Mouse (Mus musculus) cerebellum, postnatal 36 days (tissue): ENCODE data around the gene Olfr1124.
"Not testable (repeated sequence)": the region's sequence is repeated elsewhere in the genome, so short reads cannot be mapped to it uniquely, and the experiment has no call there.

ENCODE experiments used
- DNase-seq, 2 experiments: peaks; one replicate each; pipeline ENCODE4 v3.0.0; 2021 to 2022; ENCODE audit warnings: mixed read lengths in 2 of 2

Olfr1124 gene

DNA sequence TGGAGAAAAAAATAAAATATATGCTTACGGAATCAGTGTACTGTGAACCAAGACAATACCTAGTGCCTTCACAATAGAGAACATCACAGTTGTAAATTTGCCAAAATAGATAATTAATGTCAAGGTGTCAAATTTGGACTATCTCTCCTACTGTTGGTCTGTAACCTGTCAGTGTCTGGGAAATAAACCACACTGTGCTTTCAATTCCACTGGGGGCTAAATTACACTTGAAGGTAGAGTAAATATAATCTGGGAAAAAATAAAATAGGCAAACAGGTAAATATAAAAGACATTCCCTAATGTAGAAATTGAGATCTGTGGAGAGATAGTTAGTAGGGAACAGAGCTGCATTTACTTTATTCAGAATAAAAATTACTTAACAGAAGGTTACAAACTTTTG lies at the start of gene Olfr1124:
Gene Olfr1124 (plus strand): TSS at position 301 of the 400 bp plus-strand sequence.
- no peak for DNase-seq

DNA sequence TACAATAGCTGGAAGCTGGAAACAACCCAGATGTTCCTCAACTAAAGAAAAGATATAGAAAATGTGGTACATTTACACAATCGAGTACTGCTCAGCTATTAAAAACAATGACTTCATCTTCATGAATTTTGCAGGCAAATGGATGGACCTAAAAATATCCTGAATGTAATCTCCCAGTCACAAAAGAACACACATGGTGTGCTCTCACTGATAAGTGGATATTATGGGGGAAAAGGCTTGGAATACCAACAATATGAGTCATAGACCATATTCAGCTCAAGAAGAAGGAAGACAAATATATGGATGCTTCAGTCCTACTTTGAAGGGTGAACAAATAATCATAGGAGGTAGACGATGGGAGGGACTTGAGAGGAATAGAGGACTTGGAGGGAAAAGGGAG lies 46.1 kb upstream of the Olfr1124 start:
- DNase-seq = no peak

DNA sequence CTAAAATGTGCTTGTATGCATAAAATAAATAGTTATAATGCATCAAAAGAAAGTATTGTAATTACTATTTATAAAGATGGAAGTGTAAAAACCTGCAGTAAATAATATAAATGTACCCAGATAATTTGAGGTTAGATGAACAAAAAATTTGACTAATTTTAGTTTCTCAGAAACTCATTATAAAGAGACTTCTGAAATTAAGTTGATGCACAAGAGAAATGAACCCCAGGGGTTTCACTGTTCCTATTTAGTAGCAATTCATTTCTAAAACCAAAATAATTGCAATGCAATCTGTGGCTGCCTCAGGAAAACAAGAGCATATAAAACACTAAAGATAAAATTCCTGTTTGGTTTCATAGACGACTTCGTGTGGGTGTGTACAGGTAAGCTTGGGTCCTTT lies 44.5 kb upstream of the Olfr1124 start, which contains the start of gene Olfr1122:
Gene Olfr1122 (plus strand): TSS at position 301 of the 400 bp plus-strand sequence.
- no peak for DNase-seq

GRCm38 (mm10) chr2:87393605-87394004 lies 36.5 kb upstream of the Olfr1124 start:
- DNase-seq = not testable (repeated sequence)

DNA sequence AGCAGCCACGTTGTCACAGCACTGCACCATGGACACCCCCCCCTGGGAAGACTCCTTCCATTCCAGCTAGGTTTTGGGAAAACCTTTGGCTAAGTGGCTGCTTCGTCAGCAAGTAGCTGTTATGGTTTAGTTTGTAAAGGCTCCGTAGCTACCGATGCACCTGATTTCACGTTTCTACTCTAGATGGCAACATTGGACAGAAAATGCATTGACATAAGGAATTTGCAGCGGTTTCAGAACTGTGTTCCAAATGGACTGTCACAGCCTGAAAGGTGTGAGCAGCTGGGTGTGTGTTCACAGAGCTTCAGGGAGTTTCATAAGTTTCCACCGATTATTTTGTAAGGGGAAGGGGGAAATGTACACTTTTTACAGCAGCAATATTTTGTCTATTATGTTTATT lies 35.4 kb upstream of the Olfr1124 start:
- not testable (repeated sequence) for DNase-seq

DNA sequence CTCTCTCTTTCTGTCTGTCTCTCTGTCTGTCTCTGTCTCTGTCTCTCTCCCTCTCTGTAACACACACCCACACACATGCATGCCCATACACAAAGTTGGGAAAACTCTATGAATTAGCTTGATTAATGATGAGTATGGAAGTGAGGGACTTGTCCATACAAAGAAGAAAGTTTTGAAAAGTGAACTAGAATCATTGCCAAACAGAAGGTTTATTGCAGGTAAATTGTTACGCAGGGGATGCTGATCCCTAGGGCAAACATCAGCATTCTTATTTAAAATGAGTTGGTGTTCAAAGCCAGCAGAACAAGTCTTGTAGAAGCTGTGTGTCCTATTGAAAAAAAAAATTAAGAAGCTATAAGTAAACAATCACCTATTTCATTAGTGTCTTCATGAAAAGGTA lies 13.7 kb upstream of the Olfr1124 start, which contains the start of gene Olfr1123:
Gene Olfr1123 (plus strand): TSS at position 301 of the 400 bp plus-strand sequence.
- no peak for DNase-seq

DNA sequence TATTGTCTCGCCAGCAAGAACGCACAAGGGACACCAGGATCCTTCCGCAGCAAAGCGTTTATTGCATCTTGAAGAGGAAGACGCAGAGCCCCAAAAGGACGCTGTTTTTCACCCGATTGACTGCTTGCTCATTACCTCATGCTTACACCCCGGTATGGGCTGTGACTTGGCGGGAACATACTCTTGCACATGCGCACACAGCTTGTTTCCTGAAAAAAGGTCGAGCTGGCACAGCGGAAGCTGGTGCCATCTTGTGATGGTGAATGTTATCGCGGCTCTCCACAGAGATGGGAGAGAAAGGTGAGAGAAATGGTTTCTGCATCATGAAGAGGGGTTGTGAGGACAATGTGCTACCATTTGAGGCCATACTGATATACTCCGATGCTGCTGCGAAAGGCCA lies 7.7 kb downstream of the Olfr1124 start:
- DNase-seq = no peak

DNA sequence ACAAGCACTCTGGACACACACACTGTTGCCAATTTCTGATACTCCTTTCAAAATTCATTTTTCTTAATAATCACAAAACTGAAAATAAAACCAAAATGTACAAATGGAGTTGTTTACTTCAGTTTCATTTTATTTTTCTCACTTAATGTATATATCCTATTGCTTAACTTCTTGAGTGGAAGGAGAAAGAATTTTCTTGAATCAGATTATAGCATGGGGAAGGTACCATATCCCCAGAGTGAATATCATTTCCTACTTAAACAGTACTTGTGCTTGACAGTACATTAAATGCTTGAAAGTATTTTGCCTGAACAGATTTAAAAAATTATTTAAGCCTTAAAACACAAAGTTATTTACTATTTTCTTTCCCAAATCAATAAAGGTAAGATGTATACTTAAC lies 23.6 kb downstream of the Olfr1124 start, which contains the start of gene Olfr1126:
Gene Olfr1126 (plus strand): TSS at position 301 of the 400 bp plus-strand sequence.
- no peak for DNase-seq

- no peak for DNase-seq
These were observed 31.7 kb downstream of the Olfr1124 start for GRCm38 (mm10) chr2:87461769-87462168.

DNA sequence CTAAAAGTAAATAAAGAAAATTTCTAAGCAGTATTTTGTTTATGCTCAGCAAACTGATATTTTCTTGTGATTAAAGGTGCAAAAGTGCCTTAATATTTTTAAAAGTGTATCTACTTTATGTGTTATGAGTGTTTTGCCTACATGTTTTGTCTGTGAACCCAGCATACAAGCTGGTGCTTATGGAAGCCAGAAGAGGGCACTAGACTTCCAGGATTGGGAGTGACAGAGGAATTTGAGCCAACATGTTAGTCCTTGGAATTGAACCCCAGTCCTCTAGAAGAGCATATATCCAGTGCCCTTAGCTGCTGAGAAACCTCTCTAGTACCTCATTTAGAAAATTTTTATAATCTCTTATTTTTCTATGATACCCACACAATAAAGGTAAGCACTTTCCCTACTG lies 50.1 kb downstream of the Olfr1124 start:
- DNase-seq = no peak

- no peak for DNase-seq
These were observed 51.1 kb downstream of the Olfr1124 start for GRCm38 (mm10) chr2:87481158-87481557.

DNA sequence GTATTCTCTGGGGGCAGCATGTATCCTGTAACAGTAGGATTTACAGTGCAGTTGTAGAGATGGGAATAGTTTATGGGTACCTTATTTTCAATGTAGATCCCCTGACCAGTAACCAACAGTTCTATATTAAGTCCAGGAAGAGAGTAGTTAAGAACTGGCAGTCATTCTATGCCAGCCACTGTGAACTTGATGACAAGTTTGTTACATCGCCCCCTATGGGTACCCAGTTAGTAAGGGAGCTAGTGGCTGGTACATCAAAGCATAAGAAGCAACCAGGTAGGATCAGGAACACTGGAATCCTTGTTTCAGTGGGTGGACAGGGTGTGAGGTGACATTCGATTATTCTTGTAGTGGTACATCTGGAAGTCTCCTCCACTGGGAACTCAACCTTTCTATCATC lies 52.2 kb downstream of the Olfr1124 start:
- no peak for DNase-seq
